Mouse (Mus musculus): Measurements from ENCODE around the gene Acsl3. TPM values are rescaled to one million over a fixed set of nuclear protein-coding genes. Genes with fewer than 3 reads are reported as not detected.

Gene Acsl3
- total RNA-seq, 2 experiments from 2014 or later: 160 to 175 TPM

DNA sequence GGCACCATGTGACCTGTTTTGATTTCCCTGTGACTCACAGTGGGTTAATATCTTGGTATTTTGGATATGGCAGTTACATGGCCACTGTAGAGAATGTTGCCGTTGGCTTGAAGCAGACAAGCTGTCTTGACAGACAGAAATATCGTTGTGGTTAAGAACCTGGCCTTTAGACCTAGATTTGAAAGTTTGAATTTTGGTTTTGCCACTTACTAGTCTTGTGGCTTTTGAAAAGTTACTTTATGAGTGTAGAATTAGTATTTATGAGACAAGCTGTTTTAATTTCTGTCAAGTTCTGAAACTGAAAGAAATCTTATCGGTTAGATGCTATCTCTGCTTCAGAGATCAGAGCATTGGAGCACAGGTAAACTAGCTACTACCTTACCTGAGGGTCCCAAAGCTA, 24.7 kb downstream of the Acsl3 start:
- DNase-seq (ENCODE audit: low spot score in 2 of 2): no peak

DNA sequence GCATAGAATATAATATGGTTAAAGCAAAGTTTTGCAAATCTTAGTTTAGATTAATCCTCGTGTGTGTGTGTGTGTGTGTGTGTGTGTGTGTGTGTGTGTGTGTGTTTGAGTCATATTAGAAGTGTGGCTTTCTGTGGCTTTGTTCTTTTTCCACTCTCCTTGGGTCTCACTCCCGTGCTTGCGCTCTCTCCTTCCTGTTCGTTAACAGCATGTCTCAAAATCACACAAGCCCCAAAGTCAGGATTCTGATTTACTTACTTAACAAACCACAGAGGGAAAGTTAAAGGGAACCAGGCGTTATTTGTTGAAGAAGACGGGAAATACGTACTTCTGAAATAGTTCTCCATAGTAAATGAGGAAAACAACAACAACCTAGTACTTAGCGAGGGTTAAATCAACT, 26.5 kb downstream of the Acsl3 start:
- no peak for DNase-seq (ENCODE audit: low spot score in 2 of 2)

DNA sequence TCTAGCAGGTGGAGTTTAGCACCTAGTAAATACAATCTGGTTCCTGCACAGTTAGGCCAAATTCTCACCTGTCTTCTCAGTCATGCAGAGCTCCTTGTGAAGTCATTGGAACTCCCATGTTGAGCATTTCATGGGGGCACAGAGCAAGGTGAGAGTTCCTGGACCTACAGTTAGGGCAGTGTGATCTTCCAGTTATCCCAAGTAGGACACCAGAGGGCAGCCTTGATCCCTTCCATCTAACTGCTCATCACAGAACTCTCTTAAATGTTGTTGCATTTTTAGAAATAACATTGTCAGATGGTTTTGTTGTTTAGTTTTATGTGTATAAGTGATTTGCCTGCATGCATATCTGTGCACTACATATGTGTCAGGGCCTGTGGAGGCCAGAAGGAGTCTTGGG, 29.2 kb downstream of the Acsl3 start:
- DNase-seq (ENCODE audit: low spot score in 2 of 2): peak; percentile 25 to 45

DNA sequence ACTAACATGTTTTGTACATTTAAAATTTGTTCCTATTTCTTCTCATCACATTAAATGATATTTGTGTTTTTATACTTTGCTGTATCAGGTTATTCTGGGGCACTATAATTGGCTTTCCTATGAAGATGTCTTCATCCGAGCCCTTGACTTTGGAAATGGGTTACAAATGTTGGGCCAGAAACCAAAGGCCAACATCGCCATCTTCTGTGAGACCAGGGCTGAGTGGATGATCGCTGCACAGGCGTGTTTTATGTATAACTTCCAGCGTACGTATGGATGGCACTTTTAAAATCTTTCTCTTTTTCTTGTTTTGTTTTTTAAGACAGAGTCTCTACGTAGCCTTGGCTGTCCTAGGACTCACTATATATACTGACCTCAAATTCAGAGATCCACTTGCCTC, 30.5 kb downstream of the Acsl3 start:
- DNase-seq (ENCODE audit: low spot score in 2 of 2): no peak

DNA sequence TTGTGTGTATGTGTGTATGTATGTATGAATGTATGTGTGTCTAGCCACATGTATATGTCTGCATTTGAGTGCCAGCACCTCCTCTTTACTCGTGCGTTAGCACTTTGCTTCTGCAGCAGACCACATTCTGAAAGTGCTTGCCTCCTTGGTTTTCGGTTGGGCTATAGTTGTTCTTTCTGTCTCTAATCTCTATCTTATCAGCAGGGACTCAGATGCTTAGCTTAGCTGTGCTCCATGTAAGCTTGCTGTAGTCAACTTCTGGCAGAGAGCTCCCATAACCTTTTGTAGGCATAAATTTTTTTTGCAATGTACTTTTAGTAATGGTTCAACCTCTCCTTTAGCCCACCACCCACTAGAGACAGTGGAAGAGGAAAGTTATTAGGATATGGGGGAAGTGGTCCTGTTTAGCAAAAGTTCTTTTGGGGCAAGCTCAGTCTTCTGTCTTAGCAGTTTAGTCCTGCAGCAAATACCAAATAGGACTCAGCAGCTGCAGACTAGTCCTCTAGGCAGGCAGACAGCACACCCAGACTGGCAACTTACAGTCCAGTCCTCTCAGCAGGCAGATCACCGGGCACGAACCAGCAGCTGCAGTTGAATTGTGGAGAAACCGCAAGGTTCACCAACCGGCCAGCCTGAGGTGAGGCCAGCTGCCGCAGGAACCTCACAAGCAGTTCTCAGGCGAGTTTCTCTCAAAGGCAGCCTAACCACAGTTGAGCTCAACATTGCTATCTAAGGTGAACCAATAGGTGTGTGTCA, 37.1 kb downstream of the Acsl3 start:
- DNase-seq (ENCODE audit: low spot score in 2 of 2): no peak

DNA sequence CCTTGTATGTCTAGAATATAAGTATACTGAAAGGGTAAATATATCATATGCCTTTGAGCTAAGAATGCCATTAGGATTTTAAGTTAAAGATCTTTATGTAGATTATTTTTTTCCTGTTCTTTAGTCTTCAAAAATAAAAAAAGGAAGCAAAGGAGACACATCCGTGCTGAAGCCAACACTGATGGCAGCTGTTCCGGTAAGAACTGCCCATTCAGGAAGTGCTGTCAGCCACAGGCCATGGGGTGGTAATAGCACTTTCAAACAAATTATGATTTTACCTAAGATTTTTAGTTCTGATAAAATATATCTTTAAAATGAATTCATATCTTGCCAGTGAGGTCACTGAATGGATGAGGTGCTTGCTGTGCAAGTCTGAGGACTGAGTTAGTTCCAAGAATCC, 38.7 kb downstream of the Acsl3 start:
- DNase-seq (ENCODE audit: low spot score in 2 of 2): no peak

DNA sequence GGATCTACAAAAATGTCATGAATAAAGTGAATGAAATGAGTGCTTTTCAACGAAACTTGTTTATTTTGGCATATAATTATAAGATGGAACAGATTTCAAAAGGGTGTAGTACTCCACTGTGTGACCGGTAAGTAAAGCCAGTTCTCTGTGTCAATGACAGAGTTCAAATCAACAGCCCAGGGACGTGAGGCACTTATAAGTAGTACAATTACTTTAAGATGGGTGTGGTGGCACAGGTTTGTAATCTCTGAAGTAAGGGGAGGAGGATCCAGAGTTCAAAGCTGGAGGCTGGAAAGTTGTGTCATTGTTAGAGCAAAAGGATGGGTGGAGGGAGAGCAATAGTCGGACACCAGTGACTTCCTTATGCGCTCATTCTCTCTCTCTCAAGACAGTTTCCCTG, 39.3 kb downstream of the Acsl3 start:
- DNase-seq (ENCODE audit: low spot score in 2 of 2): no peak

DNA sequence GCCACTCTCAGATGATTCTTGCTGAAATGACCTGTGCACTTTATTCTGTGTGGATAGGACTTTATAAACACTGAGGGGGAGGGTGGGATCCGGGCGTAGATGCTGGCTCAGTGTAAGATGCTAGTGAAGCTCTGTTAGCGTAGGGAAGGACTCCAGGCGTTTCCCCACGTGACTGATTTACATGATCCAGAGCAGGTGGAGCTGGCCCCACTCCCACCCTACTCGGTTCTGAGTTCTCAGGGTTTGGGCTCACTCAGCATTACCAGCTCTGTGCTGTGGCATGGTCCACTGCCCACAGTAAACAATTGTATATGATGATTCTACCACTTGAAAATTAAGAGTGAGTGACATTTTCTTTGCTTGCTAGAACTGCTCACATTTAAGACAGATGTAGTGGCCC, 40.5 kb downstream of the Acsl3 start:
- DNase-seq (ENCODE audit: low spot score in 2 of 2): no peak

DNA sequence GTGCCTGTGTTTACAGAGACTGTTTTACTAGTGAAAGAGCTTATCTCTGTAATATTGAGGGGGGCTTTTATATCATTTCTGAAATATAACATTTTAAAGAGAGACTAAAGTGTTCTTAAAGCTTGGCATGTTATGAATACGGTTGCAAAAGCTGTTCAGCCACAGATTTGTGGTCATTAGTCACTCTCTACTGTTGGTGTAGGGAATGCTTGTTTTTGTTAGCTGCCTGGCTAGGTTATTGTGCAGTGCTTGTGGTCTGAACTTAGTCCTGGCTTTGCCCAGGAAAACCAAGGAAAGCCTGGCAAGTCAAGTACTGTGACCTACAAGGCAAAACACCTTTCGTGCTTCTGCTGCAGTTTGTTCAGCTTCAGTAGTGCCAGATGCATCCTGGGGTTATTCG, 44.1 kb downstream of the Acsl3 start:
- no peak for DNase-seq (ENCODE audit: low spot score in 2 of 2)

DNA sequence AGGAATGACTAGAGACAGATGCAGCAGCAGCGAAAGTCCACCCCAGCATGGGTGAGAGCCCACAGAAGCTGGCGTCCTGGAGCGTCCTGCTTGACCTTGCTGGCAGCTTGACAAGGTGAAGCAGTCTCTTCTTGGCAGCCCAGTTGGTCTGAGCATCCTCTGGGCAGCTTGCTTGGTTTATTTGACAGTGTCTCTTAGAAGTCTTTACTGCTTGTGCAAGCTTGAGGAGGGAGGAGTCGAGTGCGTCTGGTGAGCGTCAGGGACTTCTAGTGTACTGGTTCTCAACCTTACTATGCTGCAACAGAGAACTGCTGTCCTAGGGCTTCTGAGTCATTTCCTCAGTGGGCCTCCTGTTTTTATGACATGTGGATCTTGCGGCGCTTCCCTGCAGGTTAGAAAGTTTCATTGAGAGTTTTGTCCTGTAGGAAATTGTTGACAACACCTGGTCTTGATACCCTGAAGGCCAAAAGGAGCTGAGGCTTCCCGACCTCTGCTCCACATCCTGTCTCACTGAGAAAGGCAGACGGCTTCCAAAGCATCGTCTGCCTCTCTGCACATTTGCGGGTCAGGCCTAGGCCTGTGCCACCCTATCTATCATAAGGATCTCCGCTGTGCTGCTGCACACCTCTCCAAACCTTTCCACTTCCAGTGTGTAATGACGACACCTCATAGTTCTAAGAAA, 44.8 kb downstream of the Acsl3 start:
- no peak for DNase-seq (ENCODE audit: low spot score in 2 of 2)

DNA sequence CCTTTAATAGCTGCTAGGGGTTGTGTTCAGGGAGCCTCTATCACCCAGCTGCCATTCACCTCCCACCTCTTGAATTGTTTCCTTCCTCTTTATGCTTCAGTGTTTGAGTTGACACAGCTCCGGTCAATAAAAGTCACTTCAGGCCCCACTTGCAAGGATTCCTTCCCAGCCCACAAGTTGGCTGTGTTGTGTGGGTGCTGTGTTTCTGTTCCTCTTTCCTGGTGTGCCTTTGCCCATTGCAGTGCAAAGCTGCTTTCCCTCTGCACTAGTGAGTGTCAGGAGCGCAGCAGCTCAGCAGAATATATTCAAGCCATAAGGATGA, 45.3 kb downstream of the Acsl3 start:
- DNase-seq (ENCODE audit: low spot score in 2 of 2): no peak

DNA sequence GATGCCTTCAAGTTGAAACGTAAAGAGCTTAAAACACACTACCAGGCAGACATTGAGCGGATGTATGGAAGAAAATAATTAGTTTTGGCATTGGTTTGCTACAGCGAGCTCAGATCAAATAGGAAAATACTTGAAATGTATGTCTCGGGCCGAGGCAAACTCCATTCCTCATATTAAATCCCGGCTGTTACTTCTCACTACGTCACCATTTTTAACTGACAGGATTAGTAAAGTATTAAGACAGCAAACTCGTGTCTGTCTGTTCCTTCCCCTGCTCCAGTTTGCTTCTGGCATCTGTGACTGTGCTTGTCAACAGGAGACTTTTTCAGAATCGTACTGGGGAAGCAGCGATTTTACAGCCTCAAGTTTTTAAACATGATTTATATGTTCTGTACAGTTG, 48.7 kb downstream of the Acsl3 start:
- DNase-seq (ENCODE audit: low spot score in 2 of 2): no peak

DNA sequence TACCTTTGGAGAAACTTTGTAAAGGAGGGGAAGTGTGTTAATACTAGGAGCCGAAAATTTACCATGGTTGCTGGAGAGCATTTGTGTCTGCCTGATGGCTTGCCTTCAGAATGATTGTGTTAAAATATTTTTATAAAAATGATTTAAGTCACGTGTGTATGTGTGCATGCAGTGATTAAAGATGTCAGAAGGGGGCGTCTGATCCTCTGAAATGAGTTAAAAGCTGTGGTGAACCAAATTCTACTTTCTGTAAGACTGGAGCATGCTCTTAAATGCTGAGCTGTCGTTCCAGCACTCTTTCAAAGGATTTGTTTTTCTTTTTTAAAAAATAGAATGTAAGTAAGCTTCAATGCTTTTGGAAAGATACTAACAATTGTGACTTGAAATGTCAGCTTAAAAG, 49.7 kb downstream of the Acsl3 start:
- peak in 1 of 2 experiments; percentile 39 for DNase-seq (ENCODE audit: low spot score in 2 of 2)

DNA sequence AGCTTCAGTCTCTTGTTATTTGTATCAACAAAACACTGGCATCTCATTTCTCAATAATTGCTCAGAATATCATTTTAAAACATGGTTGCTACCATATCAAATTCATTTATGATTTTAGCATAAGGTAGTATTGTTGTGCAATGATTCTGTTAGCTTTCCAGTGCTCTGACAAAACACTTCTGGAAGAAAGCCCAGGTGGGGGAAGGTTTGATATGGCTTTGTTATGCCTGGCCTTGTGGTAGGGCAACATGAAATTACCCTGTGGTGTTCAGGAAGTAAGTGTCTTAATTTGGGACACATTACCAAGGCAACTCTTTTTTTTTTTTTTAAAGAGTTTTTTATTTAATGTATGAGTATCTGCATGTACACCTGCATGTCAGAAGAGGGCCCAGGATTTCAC, 52.4 kb downstream of the Acsl3 start:
- no peak for DNase-seq (ENCODE audit: low spot score in 2 of 2)

DNA sequence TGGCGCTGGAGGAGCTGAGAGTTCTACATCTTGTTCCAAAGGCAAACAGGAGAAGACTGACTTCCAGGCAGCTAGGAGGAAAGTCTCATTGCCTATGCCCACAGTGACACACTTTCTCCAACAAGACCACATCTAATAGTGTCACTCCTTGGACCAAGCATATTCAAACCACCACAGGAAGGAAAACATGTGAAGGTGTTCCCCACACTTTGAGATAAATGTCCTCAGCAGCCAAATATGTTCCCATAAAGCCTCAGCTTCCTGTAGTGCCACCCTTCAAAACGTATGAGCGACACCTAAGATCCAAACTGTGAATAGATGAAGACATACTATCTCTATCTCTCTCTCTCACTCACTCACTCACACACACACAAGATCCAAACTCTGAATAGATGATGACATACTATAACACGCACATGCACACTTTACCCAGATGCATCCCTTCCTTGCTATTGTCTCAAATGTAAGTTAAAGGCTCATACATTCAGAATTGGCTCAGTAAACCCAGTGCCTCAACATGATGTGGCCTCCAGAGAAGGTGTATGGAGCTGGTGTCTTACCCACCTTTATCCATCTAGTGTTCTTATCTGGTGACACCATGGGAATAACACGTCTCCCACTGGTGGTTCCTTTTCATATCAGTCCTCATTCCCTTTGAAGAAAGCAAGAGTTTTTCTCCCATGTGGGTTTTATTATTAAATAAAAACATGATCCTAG, 53.1 kb downstream of the Acsl3 start:
- DNase-seq (ENCODE audit: low spot score in 2 of 2): no peak

DNA sequence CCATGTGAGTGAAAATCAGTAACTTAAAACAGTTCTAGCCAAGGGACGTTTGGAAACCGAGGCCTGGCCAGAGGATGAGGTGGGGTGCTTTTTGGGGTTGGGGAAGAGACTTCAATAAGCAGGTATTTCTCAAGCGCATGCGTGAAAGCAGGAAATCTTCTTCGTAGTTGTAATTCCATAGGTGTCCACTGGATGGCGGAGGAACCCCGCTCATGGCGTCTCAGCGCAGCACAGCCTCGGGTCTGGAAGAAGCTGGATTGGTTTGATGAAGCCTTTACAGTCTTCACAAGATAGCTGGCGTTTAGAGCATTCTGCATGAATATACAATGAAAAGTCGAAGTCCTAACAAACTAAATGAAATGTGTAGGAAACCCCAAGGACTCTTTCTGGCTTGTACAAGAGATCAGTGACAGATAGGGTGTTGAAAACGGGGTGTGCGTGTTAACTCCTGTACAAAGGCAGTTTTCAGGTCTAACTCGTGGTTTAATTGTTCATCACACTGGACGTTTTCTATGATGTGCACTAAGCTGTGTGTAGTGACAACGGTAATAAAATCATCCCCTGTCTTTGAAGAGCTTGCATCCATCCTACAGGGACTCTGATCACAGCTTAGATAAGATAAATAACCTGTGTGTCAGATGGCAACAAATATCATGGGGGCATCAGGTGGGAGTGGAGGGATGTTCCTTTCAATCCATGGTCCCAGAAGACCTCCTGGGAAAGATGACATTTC, 67.0 kb downstream of the Acsl3 start:
- DNase-seq (ENCODE audit: low spot score in 2 of 2): peak; percentile 84 to 89

DNA sequence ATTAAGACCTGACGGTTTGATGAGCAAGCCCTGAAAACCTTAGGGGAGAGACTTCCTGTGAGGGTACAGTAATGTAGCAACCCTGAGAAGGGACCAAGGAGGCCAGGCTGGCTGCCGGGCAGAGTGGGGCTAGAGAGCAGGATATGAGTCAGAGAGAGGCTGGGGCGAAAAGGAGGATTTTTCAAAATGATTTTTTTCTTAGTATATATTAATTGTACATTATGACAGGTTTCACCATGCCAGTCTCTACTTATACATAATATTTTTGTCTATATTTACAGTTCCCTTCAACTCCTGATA, 67.5 kb downstream of the Acsl3 start:
- DNase-seq (ENCODE audit: low spot score in 2 of 2): no peak

DNA sequence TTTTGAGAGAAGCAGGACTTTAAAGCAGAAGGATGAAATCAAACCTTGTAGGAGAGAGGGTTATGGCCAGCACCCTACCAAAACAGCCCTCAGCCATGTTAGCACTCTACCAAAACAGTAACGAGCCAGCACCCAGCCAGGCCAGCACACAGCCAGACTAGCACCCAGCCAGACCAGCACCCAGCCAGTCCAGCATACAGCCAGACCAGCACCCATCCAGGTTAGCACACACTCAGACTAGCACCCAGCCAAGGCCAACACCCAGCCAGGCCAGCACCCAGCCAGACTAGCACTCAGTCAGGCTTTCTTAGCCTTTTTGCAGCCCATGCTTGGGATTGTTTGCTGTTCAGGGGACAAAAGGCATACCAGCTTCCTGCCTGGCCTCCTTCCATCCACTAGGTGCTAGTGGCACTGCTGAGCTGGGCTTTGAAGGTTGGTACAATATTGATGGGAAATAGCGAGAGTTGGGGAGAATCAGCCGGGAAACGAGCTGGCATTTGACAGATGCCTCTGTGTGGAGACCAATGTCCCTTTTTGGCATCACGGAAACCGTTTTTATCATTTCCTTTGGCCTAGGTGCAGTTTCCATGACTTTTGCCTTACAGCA, 68.1 kb downstream of the Acsl3 start:
- DNase-seq (ENCODE audit: low spot score in 2 of 2): no peak

DNA sequence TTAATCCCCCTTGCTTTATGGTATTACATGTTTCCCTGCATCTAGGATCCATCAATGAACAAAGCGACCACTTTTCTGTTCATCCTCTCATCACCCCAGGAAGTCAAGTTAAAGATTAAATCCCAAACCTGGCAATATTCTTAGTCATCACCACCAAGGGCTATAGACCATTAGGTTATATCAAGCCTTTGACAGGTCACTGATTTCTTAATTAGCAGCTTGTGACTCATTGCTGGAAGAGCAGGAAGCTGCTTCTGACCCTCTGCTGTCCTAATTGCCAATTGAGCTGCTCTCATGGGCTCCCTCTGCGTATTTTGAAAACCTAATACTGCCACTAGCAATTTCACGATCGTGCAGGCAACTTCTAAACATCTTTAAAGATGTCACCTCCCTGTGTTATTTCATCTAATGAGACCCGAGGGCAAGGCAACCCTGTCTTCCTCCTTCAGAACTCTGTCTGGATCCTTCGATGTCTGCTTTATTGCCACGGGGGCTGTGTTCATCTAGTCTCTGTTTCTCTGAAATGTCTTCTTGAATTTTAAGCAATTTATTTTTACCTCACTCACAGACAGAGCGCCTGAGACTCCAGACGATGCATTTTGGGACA, 72.6 kb downstream of the Acsl3 start:
- no peak for DNase-seq (ENCODE audit: low spot score in 2 of 2)

DNA sequence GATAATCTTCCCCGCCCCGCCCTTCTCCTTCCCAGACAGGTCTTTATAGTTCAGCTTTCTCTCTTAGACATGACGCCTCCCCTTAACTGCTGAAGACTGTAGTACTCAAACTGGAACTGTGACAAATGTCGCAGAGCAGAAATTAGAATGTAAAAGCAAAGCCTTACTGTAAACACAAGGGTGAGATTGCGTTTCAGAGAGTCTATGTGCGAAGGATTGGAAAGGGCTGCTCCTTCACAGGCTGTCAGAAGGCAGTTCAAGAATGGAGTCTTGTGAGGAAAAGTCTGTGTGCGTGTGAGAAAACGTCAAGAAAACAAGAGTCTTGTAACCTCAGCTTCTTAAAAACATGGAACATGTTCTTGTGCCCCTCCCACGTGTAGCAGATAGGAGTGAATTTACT, 74.7 kb downstream of the Acsl3 start:
- no peak for DNase-seq (ENCODE audit: low spot score in 2 of 2)

All from left cerebral cortex, adult 18-20 months (tissue).